Mouse (Mus musculus): ENCODE results near the gene Gm42421.

Gm42421 gene

GRCm38 (mm10) chr5:143927875-143928274 is at the start of gene Gm42421:
TSS of gene Gm42421 (plus strand) at chr5:143928175.
- DNase-seq (ENCODE audit: low read depth) = no peak

GRCm38 (mm10) chr5:143885274-143885673 is 42.7 kb upstream of the Gm42421 start:
- no peak for DNase-seq (ENCODE audit: low read depth)

- DNase-seq (ENCODE audit: low read depth) = no peak
Measured at GRCm38 (mm10) chr5:143890741-143891140, 37.2 kb upstream of the Gm42421 start.

GRCm38 (mm10) chr5:143892255-143892886 is 35.6 kb upstream of the Gm42421 start:
- DNase-seq (ENCODE audit: low read depth) = no peak

- DNase-seq (ENCODE audit: low read depth) = peak; percentile 29
Measured at GRCm38 (mm10) chr5:143893396-143893795, 34.6 kb upstream of the Gm42421 start.

- no peak for DNase-seq (ENCODE audit: low read depth)
Measured at GRCm38 (mm10) chr5:143897635-143898330, 30.2 kb upstream of the Gm42421 start, which contains the start of gene Ankrd61. TSS of gene Ankrd61 (minus strand) at chr5:143897685.

- DNase-seq (ENCODE audit: low read depth) = no peak
Measured at GRCm38 (mm10) chr5:143902111-143902510, 25.9 kb upstream of the Gm42421 start.

GRCm38 (mm10) chr5:143903813-143904212 is 24.2 kb upstream of the Gm42421 start:
- no peak for DNase-seq (ENCODE audit: low read depth)

- peak; percentile 21 for DNase-seq (ENCODE audit: low read depth)
Measured at GRCm38 (mm10) chr5:143906429-143906828, 21.5 kb upstream of the Gm42421 start.

- peak; percentile 17 for DNase-seq (ENCODE audit: low read depth)
Measured at GRCm38 (mm10) chr5:143908926-143909325, 19.0 kb upstream of the Gm42421 start.

- DNase-seq (ENCODE audit: low read depth) = peak; percentile 98
Measured at GRCm38 (mm10) chr5:143909417-143910400, 18.3 kb upstream of the Gm42421 start, which contains the start of the genes Aimp2 and Pms2. TSS of gene Aimp2 (minus strand) at chr5:143909847. TSS of gene Pms2 (plus strand) at chr5:143909964.

- DNase-seq (ENCODE audit: low read depth) = no peak
Measured at GRCm38 (mm10) chr5:143916221-143916620, 11.8 kb upstream of the Gm42421 start.

GRCm38 (mm10) chr5:143917418-143917817 is 10.6 kb upstream of the Gm42421 start:
- peak; percentile 83 for DNase-seq (ENCODE audit: low read depth)

GRCm38 (mm10) chr5:143918120-143918519 is 9.9 kb upstream of the Gm42421 start:
- DNase-seq (ENCODE audit: low read depth) = no peak

GRCm38 (mm10) chr5:143924781-143925452 is 3.1 kb upstream of the Gm42421 start:
- DNase-seq (ENCODE audit: low read depth) = no peak

GRCm38 (mm10) chr5:143929291-143929690 is 1.3 kb downstream of the Gm42421 start:
- no peak for DNase-seq (ENCODE audit: low read depth)

GRCm38 (mm10) chr5:143930656-143931055 is 2.7 kb downstream of the Gm42421 start:
- no peak for DNase-seq (ENCODE audit: low read depth)

GRCm38 (mm10) chr5:143931863-143932580 is 4.0 kb downstream of the Gm42421 start:
- no peak for DNase-seq (ENCODE audit: low read depth)

GRCm38 (mm10) chr5:143932831-143933230 is 4.9 kb downstream of the Gm42421 start, which contains the start of gene Rsph10b:
TSS of gene Rsph10b (plus strand) at chr5:143933035.
- no peak for DNase-seq (ENCODE audit: low read depth)

GRCm38 (mm10) chr5:143933414-143933813 is 5.4 kb downstream of the Gm42421 start:
- no peak for DNase-seq (ENCODE audit: low read depth)

GRCm38 (mm10) chr5:143933875-143934274 is 5.9 kb downstream of the Gm42421 start:
- DNase-seq (ENCODE audit: low read depth) = no peak
